Mouse (Mus musculus) forebrain, embryonic 16.5 days (tissue): ENCODE results near the gene Zkscan7. TPM values are rescaled to one million over a fixed set of nuclear protein-coding genes. Genes with fewer than 3 reads are reported as not detected.
"Not testable (repeated sequence)": the region's sequence is repeated elsewhere in the genome, so short reads cannot be mapped to it uniquely, and the experiment has no call there.

Source experiments
- ATAC-seq: fragments of 200-750 bp; cut with Nextera tagmentation; 2 replicates; pipeline ENCODE4 v1.8.0; 2017; ENCODE audit warnings: mild to moderate bottlenecking, moderate library complexity
- H3K27ac ChIP-seq: fragments of 300-500 bp; sonication (generic); 2 replicates; pipeline ENCODE4 v1.5.1; 2014; ENCODE audit warnings: low read length, control low read depth
- H3K27me3 ChIP-seq: fragments of 300-500 bp; sonication (generic); replicated peaks from 2 replicates; pipeline ENCODE4 v1.6.1; 2014; ENCODE audit warnings: low read length; ENCODE audit not compliant: control insufficient read depth, insufficient read depth
- H3K36me3 ChIP-seq: fragments of 300-500 bp; sonication (generic); 2 replicates; pipeline ENCODE4 v1.6.1; 2014; ENCODE audit not compliant: control insufficient read depth, insufficient read depth
- H3K4me1 ChIP-seq: fragments of 300-500 bp; sonication (generic); replicated peaks from 2 replicates; pipeline ENCODE4 v1.6.1; 2014; ENCODE audit warnings: low read length; ENCODE audit not compliant: control insufficient read depth, insufficient read depth
- H3K4me2 ChIP-seq: fragments of 300-500 bp; sonication (generic); 2 replicates; pipeline ENCODE4 v1.6.1; 2014; ENCODE audit warnings: mild to moderate bottlenecking, low read length, control low read depth
- H3K4me3 ChIP-seq: fragments of 300-500 bp; sonication (generic); replicated peaks from 2 replicates; pipeline ENCODE4 v1.5.1; 2014; ENCODE audit warnings: mild to moderate bottlenecking, low read length, control low read depth
- H3K9ac ChIP-seq: fragments of 300-500 bp; sonication (generic); replicated peaks from 2 replicates; pipeline ENCODE4 v1.6.1; 2014; ENCODE audit warnings: low read depth, low read length, control low read depth
- H3K9me3 ChIP-seq: fragments of 300-500 bp; sonication (generic); 2 replicates; pipeline ENCODE4 v1.6.1; 2016; ENCODE audit warnings: low read length; ENCODE audit not compliant: control insufficient read depth
- WGBS: fragments of 180-500 bp; shearing (Covaris S2); extraction: QIAGEN DNeasy Blood & Tissue Kit; methylation state at CpG from one replicate; pipeline ENCODE4 v1.1.7; 2014; 5-methylcytosine and 5-hydroxymethylcytosine counted together
- polyA plus RNA-seq: library from polyadenylated mRNA; unstranded; fragments of >200 nt; fragmentation: Nextera tagmentation; extraction: Ambion mirVana; gene quantifications from 2 replicates; pipeline ENCODE4 v1.2.1, GENCODE M21; 2015

The Zkscan7 gene
- polyA plus RNA-seq, 1 experiment from 2014 or later: 5.8 TPM

DNA sequence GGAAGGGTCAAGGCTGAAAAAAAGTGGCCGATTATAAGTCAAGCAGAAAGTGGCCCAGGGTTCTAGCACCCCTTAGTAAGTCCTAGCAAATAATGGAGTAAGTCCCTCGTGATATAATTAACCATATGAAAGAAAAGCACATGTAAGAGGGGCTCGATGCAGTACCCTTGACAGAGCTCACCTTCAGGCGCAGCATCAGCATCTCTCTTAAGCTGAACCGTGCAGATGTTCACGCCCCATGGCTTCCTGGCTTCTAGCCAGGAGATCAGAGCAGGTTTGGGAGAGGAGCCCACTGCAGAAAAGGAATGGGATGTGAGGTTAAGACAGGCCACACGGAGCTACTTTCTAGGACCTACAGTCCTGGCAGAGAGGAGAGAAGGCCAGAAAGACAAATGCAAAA is 31.0 kb upstream of the Zkscan7 start:
- 91% methylated on average over 7 of the region's 7 CpGs for WGBS
- Histone ChIP-seq H3K4me1 (no peaks in the 10 kb centered on the region), H3K9me3 (no peaks in the 10 kb centered on the region), H3K4me3 (no peak overlapping the region), H3K4me2 (no peak overlapping the region), H3K9ac (no peak overlapping the region), H3K27me3 (no peaks in the 10 kb centered on the region), H3K27ac (no peak overlapping the region), H3K36me3 (peaks cover 88% of the 10 kb centered on the region)
- ATAC-seq: no peak

- H3K4me3 ChIP-seq, ATAC-seq, H3K27ac ChIP-seq, H3K4me1 ChIP-seq, H3K9ac ChIP-seq, H3K9me3 ChIP-seq, H3K27me3 ChIP-seq, H3K4me2 ChIP-seq: not testable (repeated sequence)
- WGBS: 100% methylated on average over 2 of the region's 7 CpGs
- peaks cover 89% of the 10 kb centered on the region for H3K36me3 ChIP-seq
These were observed 30.3 kb upstream of the Zkscan7 start for GRCm38 (mm10) chr9:122855141-122855540.

DNA sequence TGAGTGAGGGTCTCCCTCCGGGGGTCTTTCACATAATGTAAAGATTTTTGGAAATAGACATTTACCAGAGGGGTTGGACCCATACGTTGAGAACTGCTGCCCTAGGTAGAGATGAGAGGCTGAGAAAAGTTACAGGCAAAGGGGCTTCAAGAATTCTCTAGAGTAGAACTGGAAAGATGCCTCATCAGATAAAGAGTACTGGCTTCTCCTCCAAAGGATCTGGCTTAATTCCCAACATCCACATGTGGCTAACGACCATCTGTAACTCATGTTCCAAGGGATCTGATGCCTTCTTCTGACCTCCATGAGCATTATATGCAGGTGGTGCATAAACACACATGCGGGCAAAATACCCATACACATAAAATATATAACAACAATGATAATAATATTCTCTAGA is 29.9 kb upstream of the Zkscan7 start:
- Histone ChIP-seq H3K9me3 (0 out of 2 replicates have a peak, but pooled peaks cover under 1% of the 10 kb centered on the region), H3K4me3 (no peak overlapping the region), H3K4me1 (no peaks in the 10 kb centered on the region), H3K4me2 (no peak overlapping the region), H3K27ac (no peak overlapping the region), H3K36me3 (peaks cover 88% of the 10 kb centered on the region), H3K9ac (no peak overlapping the region), H3K27me3 (no peaks in the 10 kb centered on the region)
- 91% methylated on average over 4 of the region's 4 CpGs for WGBS
- no peak for ATAC-seq

DNA sequence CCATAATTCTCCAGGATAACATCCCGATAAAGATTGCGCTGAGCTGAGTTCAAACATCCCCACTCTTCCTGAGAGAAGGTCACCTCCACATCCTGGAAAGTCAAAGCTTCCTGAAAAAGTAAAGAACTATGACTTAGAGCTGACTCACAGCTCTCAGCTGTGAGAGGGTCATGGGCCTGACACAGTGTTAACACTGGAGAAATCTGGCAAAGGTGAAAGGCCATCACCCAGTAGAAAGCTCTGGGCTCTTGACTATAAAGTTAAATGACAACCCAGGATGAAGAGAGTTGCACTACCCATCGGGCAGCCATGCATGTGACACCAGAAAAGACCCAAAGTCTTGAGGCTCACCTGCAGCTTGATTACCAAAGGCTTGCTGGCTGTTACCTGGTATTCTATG is 28.8 kb upstream of the Zkscan7 start:
- peaks cover 89% of the 10 kb centered on the region for H3K36me3 ChIP-seq
- H3K4me1 ChIP-seq: no peaks in the 10 kb centered on the region
- no peaks in the 10 kb centered on the region for H3K27me3 ChIP-seq
- no peak overlapping the region for H3K4me2 ChIP-seq
- no peak overlapping the region for H3K9ac ChIP-seq
- no peak overlapping the region for H3K27ac ChIP-seq
- H3K9me3 ChIP-seq: peaks cover 5% of the 10 kb centered on the region; the same call in 1 of the 2 replicates
- no peak overlapping the region for H3K4me3 ChIP-seq
- WGBS: 99% methylated on average over 3 of the region's 3 CpGs
- ATAC-seq: no peak

DNA sequence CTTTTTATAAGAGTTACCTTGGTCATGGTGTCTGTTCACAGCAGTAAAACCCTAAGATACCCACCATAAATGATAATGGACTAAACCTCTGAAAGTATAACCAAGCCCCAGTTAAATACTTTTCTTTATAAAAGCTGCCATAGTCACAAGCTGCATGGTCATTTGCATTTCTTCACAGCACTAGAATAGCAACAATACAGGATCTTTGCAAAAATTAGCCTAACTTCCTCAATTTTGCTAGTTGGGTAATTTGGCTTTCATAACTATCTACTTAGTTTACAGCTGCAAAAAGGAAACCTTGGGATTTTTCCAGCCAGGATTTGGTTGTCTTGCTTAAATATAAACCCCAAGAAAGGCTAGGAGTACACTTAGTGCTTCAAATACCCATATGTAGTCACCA is 24.7 kb upstream of the Zkscan7 start:
- no peak overlapping the region for H3K4me3 ChIP-seq
- ATAC-seq: no peak
- H3K4me2 ChIP-seq: no peak overlapping the region
- peaks cover 15% of the 10 kb centered on the region for H3K4me1 ChIP-seq
- peaks cover 5% of the 10 kb centered on the region; the same call in 1 of the 2 replicates for H3K9me3 ChIP-seq
- no peak overlapping the region for H3K9ac ChIP-seq
- no peak overlapping the region for H3K27ac ChIP-seq
- no peaks in the 10 kb centered on the region for H3K27me3 ChIP-seq
- peaks cover 61% of the 10 kb centered on the region for H3K36me3 ChIP-seq

DNA sequence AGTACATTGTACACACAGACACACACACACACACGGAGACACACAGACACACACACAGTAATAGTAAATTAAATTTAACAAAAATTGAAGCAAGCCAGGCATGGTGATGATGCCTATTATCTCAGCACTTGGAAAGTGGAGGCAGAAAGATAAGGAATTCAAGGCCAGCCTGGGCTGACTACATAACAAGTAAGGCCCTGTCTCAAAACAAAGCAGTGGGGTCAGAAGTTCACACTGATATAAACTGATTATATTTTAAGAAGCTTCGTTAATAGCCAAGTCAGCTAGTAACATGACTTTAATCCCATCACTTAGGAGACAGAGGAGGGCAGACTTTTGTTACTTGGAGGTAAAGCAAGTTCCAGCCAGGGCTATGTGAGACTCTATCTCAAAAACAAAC is 21.8 kb upstream of the Zkscan7 start:
- no peak overlapping the region for H3K4me2 ChIP-seq
- WGBS: 87% methylated on average over 2 of the region's 2 CpGs
- H3K4me1 ChIP-seq: peaks cover 18% of the 10 kb centered on the region
- no peaks in the 10 kb centered on the region for H3K27me3 ChIP-seq
- peaks cover 35% of the 10 kb centered on the region for H3K36me3 ChIP-seq
- no peak overlapping the region for H3K27ac ChIP-seq
- H3K4me3 ChIP-seq: no peak overlapping the region
- H3K9me3 ChIP-seq: peaks cover 9% of the 10 kb centered on the region; the same call in 1 of the 2 replicates
- H3K9ac ChIP-seq: no peak overlapping the region
- no peak for ATAC-seq

DNA sequence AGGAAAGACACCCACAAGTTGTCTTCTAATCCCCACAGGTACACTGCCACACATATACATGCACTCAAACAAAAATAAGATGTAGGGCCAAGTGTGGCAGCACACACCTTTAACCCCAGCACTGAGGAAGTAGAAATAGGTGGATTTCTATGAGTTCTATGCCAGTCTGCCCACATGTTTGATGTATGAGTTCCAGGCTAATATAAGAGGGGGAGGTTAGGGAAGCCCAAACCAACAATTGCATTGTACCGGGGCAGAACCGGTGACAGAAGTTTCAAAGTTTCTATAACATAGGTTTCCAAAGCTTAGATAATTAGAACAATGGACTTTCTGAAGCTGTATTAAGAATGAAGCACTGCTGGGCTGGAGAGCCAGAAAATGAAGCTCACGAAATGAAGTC is 20.6 kb upstream of the Zkscan7 start:
- Histone ChIP-seq H3K36me3 (peaks cover 25% of the 10 kb centered on the region), H3K27ac (no peak overlapping the region), H3K4me1 (peaks cover 18% of the 10 kb centered on the region), H3K9me3 (peaks cover 9% of the 10 kb centered on the region; the same call in 1 of the 2 replicates), H3K9ac (peak overlapping the region; percentile 23; the same call in 1 of the 2 replicates), H3K4me2 (peak overlapping the region; percentile 80), H3K27me3 (no peaks in the 10 kb centered on the region), H3K4me3 (peak overlapping the region; percentile 95)
- 63% methylated on average over 3 of the region's 3 CpGs for WGBS
- no peak for ATAC-seq

DNA sequence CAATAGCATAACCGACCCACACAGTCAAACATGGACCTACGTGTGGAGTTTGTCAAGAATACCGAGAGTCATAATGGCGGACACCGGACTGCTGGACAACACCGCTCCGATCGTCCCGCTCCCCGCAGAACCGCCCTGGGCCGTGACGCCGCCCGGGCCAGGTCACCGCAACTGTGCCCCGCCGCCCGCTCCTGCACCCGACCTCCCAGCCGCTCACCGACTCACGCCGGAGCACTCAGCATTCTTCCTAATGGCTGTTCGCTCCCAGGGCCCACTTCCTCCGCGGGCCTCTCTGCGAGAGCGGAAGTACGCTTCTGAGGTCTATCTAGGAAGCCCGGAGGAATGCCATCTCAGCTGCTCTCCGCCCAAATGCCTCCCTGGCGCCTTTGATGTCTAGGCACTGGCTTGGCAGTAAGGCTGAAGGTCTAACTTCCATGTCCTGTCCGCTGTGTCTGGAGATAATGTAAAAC is 19.8 kb upstream of the Zkscan7 start, which contains the start of gene Zfp445:
Zfp445 (minus strand) TSS at position 310 of the 470 bp plus-strand sequence.
- Histone ChIP-seq H3K27me3 (no peaks in the 10 kb centered on the region), H3K4me1 (peaks cover 18% of the 10 kb centered on the region), H3K27ac (peak within 1 kb of the TSS; percentile 67; the same call in 1 of the 2 replicates), H3K36me3 (peaks cover 16% of the 10 kb centered on the region), H3K9me3 (peaks cover 7% of the 10 kb centered on the region; the same call in 1 of the 2 replicates), H3K4me3 (peak within 1 kb of the TSS; percentile 95), H3K9ac (peak within 1 kb of the TSS; percentile 93), H3K4me2 (peak within 1 kb of the TSS; percentile 80)
- WGBS: under 1% methylated on average over 34 of the region's 34 CpGs
- ATAC-seq: peak; percentile 97

DNA sequence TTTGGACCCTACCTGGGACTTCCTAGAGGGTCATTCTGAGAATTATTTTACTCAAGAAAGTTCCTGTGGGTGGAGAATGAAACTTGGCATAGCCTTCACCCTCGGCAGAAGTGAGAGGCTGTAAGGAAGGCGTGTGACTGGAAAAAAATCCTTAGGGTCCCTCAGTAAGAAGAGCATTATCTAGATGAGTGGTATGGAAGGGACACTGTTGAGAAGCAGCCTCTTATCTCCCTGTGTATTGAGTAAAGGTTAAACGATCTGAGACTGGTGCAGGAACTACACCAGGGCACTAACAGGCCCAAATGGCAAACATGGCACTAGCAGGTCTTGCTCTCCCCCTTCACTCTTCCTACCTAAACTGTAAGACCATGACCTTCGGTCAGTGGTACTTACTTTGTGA is 19.3 kb upstream of the Zkscan7 start:
- WGBS: 81% methylated on average over 4 of the region's 4 CpGs
- H3K36me3 ChIP-seq: peaks cover 12% of the 10 kb centered on the region
- H3K27me3 ChIP-seq: no peaks in the 10 kb centered on the region
- peak overlapping the region; percentile 95 for H3K4me3 ChIP-seq
- H3K4me2 ChIP-seq: peak overlapping the region; percentile 54
- peaks cover 3% of the 10 kb centered on the region; the same call in 1 of the 2 replicates for H3K9me3 ChIP-seq
- ATAC-seq: peak; percentile 26
- H3K27ac ChIP-seq: no peak overlapping the region
- H3K4me1 ChIP-seq: peaks cover 18% of the 10 kb centered on the region
- peak overlapping the region; percentile 93 for H3K9ac ChIP-seq

GRCm38 (mm10) chr9:122872595-122872994 is 12.9 kb upstream of the Zkscan7 start:
- H3K27me3 ChIP-seq: no peaks in the 10 kb centered on the region
- H3K4me1 ChIP-seq: no peaks in the 10 kb centered on the region

More at GRCm38 (mm10) chr9:122872595-122872994, 12.9 kb upstream of the Zkscan7 start:
- no peak overlapping the region for H3K4me2 ChIP-seq
- no peaks in the 10 kb centered on the region for H3K36me3 ChIP-seq
- H3K27ac ChIP-seq: no peak overlapping the region
- WGBS: 90% methylated on average over 4 of the region's 4 CpGs
- H3K4me3 ChIP-seq: no peak overlapping the region
- H3K9ac ChIP-seq: no peak overlapping the region
- H3K9me3 ChIP-seq: no peaks in the 10 kb centered on the region
- no peak for ATAC-seq
